Mouse (Mus musculus) liver, adult 2 months (tissue): ENCODE measurements around the gene Nedd4.

Experiments
- CTCF ChIP-seq: fragments of 200-500 bp; IDR thresholded peaks from 2 replicates; pipeline ENCODE4 v1.5.1; 2011; ENCODE audit warnings: low read depth, low read length, control low read depth
- POLR2A ChIP-seq: fragments of 200-500 bp; IDR thresholded peaks from 2 replicates; pipeline ENCODE4 v1.6.1; 2011; ENCODE audit warnings: low read length, control low read depth; ENCODE audit not compliant: insufficient read depth; ENCODE audit errors: extremely low read depth

- TF ChIP-seq CTCF (no peak), POLR2A (no peak)
Measured at GRCm38 (mm10) chr9:72710060-72710459, 47.9 kb downstream of the Nedd4 start.
